Mouse (Mus musculus): Measurements from ENCODE around the gene Frmd8. TPM values are rescaled to one million over a fixed set of nuclear protein-coding genes. Genes with fewer than 3 reads are reported as not detected.

Gene Frmd8
- polyA plus RNA-seq (2015; fragmentation: Nextera tagmentation; extraction: Ambion mirVana): 16.8 and 19.0 TPM in 2 replicates

DNA sequence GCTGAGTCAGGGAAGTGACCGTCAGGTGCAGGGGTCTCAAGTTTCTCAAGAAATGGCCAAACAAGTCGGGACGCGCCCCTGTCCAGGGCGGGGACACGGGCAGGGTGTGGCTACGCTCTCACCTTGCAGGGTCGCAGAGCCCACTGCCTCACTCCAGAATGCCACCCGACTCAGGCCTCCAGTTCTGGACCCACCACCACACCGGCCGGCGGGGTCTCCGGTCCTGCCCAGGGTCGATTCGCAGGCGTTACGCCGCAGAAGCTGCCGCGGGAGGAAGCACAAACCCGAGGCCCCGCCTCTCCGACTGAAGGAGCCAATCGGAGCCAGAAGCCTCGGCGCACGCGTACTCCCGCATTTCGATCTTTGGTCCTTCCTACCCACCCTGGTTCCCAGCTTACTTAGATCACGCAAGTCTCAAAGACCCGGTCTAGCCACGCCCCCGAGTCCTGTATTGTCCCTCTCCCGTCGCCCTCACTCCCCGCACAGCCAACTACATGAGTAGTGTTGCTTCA, at the start of gene Frmd8:
TSS of gene Frmd8 (minus strand) at position 306 of the 512 bp plus-strand sequence.
- Histone ChIP-seq H3K4me2 (replicated peaks) (peak within 1 kb of the TSS; percentile 78), H3K4me1 (replicated peaks) (peaks cover 37% of the 10 kb centered on the region), H3K27ac (peak within 1 kb of the TSS; percentile 63), H3K27me3 (no peaks in the 10 kb centered on the region), H3K9me3 (no peaks in the 10 kb centered on the region), H3K9ac (replicated peaks) (peak within 1 kb of the TSS; percentile 88), H3K4me3 (replicated peaks) (peak within 1 kb of the TSS; percentile 77), H3K36me3 (peaks cover 18% of the 10 kb centered on the region; the same call in 1 of the 2 replicates)
- ATAC-seq: peak; percentile 91
- WGBS: under 1% methylated on average over 37 of the region's 37 CpGs

DNA sequence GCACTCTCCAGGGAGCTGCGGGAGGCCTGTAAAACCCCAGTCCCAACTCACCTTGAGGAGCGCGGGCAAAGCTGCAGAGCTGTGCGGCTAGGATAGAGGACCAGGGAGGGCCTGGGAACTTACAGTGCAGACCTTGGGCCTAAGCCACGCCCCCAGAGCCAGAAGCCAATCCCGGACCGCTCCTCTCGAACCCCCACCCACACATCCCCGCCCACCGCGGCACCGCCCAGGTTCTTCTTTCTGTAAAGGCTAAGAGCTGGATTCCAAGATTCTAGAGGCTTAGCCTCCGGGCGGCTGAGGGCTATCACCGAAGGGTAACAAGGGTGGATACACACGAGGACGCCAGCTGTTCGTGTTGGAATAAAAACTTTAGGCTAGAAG, 49.6 kb upstream of the Frmd8 start, which contains the start of gene Cdc42ep2:
TSS of gene Cdc42ep2 (minus strand) at position 104 of the 381 bp plus-strand sequence.
- Histone ChIP-seq H3K36me3 (no peaks in the 10 kb centered on the region), H3K4me3 (replicated peaks) (peak within 1 kb of the TSS; percentile 67), H3K27ac (peak within 1 kb of the TSS; percentile 76), H3K27me3 (peaks cover 14% of the 10 kb centered on the region), H3K4me1 (replicated peaks) (peaks cover 25% of the 10 kb centered on the region), H3K4me2 (replicated peaks) (peak within 1 kb of the TSS; percentile 96), H3K9ac (replicated peaks) (peak within 1 kb of the TSS; percentile 75), H3K9me3 (no peaks in the 10 kb centered on the region)
- under 1% methylated on average over 18 of the region's 18 CpGs for WGBS
- ATAC-seq: peak; percentile 92

- peak overlapping the region; percentile 76 for H3K27ac ChIP-seq
- H3K36me3 ChIP-seq: no peaks in the 10 kb centered on the region
- under 1% methylated on average over 38 of the region's 38 CpGs for WGBS
- peaks cover 14% of the 10 kb centered on the region for H3K27me3 ChIP-seq
- H3K4me1 ChIP-seq (replicated peaks): peaks cover 25% of the 10 kb centered on the region
- peak; percentile 86 for ATAC-seq
- H3K9me3 ChIP-seq: no peaks in the 10 kb centered on the region
- H3K4me2 ChIP-seq (replicated peaks): peak overlapping the region; percentile 96
- peak overlapping the region; percentile 67 for H3K4me3 ChIP-seq (replicated peaks)
- H3K9ac ChIP-seq (replicated peaks): peak overlapping the region; percentile 75
Observed at GRCm38 (mm10) chr19:5923990-5924712, 49.1 kb upstream of the Frmd8 start.

DNA sequence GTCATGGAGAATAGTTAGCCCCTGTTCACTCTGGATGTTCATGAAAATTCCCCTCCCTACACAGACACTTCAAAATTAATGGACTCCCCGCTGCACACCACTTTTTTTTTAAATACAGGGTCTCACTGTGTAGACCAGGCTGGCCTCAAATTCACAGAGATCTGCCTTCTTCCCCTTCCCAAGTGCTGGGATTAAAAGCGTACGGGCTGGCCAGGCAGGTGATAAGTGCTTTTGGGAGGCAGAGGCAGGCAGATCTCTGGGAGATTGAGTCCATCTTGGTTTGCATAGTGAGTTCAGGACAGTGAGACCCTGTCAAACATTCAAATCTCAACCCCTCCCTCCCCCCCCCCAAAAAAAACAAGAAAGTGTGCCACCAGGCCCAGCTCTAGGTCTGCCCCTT, 47.9 kb upstream of the Frmd8 start:
- H3K4me2 ChIP-seq (replicated peaks): no peak overlapping the region
- no peak overlapping the region for H3K4me3 ChIP-seq (replicated peaks)
- 92% methylated on average over 3 of the region's 3 CpGs for WGBS
- peaks cover 5% of the 10 kb centered on the region for H3K36me3 ChIP-seq
- no peak overlapping the region; the same call in 1 of the 2 replicates for H3K9ac ChIP-seq (replicated peaks)
- H3K4me1 ChIP-seq (replicated peaks): peaks cover 25% of the 10 kb centered on the region
- H3K27ac ChIP-seq: no peak overlapping the region
- H3K9me3 ChIP-seq: no peaks in the 10 kb centered on the region
- peaks cover 14% of the 10 kb centered on the region for H3K27me3 ChIP-seq
- ATAC-seq: no peak

DNA sequence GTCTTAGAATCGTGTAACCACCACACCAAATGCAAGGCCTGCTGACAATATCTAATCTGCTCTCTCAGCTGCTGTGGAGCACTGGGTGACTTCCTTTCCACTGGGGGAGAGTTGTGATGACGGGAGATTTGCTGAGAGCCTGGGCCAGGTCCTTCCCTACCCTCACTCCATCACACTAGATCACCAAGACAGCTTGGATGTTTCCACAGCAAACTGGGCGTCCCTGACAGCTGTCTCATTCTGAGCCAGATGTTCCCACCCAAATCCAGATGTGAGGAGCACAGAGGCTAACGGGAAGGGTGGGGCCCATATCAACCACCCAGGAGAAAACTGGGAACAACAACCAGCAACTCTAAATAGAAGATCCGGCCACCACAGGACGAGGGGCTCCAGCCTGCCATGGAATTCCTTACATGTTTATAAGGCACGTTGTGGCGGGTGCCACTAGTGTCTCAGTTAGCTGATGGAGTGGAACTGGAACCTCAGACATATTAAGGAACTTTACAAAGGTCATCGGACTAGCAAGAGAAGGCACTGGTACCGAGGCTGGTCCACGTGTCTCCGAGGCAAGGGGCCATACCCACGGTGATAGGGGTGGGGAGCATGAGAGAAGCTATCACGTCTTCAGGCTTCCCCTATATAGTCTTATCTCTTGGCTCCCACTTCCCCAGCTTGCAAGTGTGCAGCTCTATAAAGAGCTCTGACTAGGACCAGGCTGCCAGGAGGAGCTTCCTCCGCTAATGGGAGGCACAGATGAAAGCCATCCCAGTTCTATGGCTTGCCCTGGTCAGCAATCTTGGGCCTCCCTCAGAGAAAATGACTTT, 47.3 kb upstream of the Frmd8 start:
- Histone ChIP-seq H3K4me2 (replicated peaks) (peak overlapping the region; percentile 11), H3K9ac (replicated peaks) (peak overlapping the region; percentile 58; the same call in 1 of the 2 replicates), H3K4me1 (replicated peaks) (peaks cover 25% of the 10 kb centered on the region), H3K27me3 (peaks cover 14% of the 10 kb centered on the region), H3K4me3 (replicated peaks) (no peak overlapping the region), H3K36me3 (peaks cover 12% of the 10 kb centered on the region), H3K9me3 (no peaks in the 10 kb centered on the region), H3K27ac (no peak overlapping the region)
- no peak for ATAC-seq
- WGBS: 83% methylated on average over 15 of the region's 15 CpGs

DNA sequence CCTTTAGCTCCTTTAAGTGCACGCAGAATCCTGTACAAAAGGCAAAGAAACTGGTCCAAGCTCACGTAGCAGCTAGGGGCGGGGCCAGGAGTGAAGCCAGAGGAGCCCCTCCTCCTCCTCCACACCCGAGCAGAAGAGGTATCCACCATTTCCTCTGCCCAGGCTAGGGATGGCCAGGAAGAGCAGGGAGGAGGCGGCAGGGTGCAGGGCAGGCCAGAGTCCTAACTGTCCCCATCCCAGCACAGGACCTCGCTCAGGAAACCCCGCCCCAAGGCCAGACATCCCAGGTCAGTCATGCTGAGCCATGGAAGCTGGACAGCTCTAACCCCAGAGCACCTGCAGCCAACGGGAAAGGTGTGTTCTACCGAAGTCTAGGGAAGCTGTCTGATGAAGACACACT, 46.6 kb upstream of the Frmd8 start:
- Histone ChIP-seq H3K9me3 (no peaks in the 10 kb centered on the region), H3K4me2 (replicated peaks) (peak overlapping the region; percentile 11), H3K27me3 (peaks cover 14% of the 10 kb centered on the region), H3K4me1 (replicated peaks) (peaks cover 25% of the 10 kb centered on the region), H3K36me3 (peaks cover 17% of the 10 kb centered on the region), H3K4me3 (replicated peaks) (no peak overlapping the region), H3K27ac (no peak overlapping the region), H3K9ac (replicated peaks) (peak overlapping the region; percentile 58; the same call in 1 of the 2 replicates)
- ATAC-seq: no peak
- WGBS: 21% methylated on average over 9 of the region's 9 CpGs

DNA sequence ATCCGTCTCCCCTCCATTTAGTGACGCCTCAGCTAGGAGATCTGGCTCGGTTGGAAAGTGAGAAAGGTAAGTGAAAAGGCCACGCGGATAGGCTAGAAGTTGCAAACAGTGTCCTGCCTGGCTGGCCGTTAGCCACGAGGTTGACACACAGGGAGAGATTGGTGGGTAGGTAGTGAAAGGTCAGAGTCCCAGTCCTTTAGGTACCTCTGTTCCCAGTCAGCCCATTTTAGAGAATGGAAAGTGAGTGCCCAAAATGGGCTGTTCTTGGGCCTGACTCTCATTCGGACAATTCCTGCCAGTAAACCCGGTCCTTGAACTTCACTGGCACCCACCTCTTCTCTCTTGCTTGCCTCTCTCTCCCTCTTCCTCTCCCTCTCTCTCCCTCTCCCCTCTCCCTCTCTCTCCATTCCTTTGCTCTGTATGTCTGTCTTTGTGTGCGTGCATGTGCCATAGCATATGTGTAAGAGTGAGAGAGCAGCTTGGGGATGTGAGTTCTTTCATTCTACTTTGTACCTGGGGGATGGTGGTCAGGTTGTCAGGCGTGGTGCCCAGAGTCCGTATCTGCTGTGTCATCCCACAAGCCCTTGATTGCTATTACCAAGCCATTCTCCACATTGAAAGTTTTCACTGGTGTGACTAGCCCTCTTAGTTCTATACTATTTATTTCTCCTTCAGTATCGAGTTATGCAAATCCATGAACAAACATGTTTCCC, 38.1 kb upstream of the Frmd8 start, which contains the start of gene Dpf2:
TSS of gene Dpf2 (minus strand) at position 4 of the 713 bp plus-strand sequence.
- no peak; the same call in 1 of the 2 replicates for ATAC-seq
- H3K9me3 ChIP-seq: no peaks in the 10 kb centered on the region

DNA sequence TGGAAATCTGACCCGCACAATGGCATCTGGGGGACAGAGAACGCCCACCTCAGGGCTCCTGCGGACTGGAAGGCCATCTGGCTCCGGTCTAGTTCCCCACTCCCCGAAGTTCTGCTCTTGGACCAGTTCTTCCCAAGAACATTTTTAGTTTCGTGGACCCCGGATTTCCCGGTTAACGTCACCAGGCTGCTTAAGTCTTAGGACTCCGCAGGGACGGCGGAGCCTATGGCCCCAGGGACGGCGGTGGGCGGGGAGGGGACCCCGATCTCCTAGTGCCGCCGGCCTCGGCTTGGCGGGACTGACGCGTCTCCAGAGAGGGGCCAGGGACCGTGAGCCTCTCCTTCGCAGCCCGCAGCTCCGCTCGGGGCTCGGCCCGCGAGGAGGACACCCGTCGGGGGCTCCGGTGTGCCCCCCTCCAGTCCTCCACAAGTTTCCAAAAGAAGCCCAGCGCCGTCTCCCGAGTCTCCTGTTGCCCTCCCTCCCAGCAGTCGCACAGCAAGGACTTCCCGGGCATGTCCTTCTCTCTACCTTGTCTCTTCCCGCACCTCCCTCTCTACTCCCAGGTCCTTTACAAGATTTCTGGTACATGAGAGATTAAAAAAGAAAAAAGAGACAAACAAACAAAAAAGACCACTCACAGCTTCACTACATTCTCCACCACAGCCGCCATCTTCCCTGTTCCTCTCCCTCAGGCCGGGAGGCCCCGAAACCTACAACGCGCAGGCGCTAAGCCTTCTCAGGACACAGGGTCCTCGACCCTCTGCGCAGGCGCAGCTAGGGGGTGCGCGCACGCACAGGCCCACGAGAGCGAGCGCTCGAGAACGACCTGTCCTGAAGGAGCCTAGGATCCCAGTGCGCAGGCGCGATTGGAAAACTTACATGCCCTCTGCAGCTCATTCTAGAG, 37.3 kb upstream of the Frmd8 start:
- H3K4me1 ChIP-seq (replicated peaks): peaks cover 34% of the 10 kb centered on the region
- H3K27me3 ChIP-seq: no peaks in the 10 kb centered on the region
- H3K36me3 ChIP-seq: peaks cover 6% of the 10 kb centered on the region
- peak; percentile 94 for ATAC-seq
- peak overlapping the region; percentile 75 for H3K27ac ChIP-seq
- WGBS: under 1% methylated on average over 59 of the region's 59 CpGs
- H3K4me2 ChIP-seq (replicated peaks): peak overlapping the region; percentile 79
- H3K4me3 ChIP-seq (replicated peaks): peak overlapping the region; percentile 97
- H3K9ac ChIP-seq (replicated peaks): peak overlapping the region; percentile 97
- no peaks in the 10 kb centered on the region for H3K9me3 ChIP-seq

More for the DNA sequence above, 38.1 kb upstream of the Frmd8 start, which contains the start of gene Dpf2:
- Histone ChIP-seq H3K27ac (peak within 1 kb of the TSS; percentile 75), H3K36me3 (peaks cover 14% of the 10 kb centered on the region), H3K9ac (replicated peaks) (peak within 1 kb of the TSS; percentile 97), H3K4me3 (replicated peaks) (peak within 1 kb of the TSS; percentile 97), H3K27me3 (no peaks in the 10 kb centered on the region), H3K4me1 (replicated peaks) (peaks cover 34% of the 10 kb centered on the region), H3K4me2 (replicated peaks) (peak within 1 kb of the TSS; percentile 79)
- 22% methylated on average over 13 of the region's 13 CpGs for WGBS

DNA sequence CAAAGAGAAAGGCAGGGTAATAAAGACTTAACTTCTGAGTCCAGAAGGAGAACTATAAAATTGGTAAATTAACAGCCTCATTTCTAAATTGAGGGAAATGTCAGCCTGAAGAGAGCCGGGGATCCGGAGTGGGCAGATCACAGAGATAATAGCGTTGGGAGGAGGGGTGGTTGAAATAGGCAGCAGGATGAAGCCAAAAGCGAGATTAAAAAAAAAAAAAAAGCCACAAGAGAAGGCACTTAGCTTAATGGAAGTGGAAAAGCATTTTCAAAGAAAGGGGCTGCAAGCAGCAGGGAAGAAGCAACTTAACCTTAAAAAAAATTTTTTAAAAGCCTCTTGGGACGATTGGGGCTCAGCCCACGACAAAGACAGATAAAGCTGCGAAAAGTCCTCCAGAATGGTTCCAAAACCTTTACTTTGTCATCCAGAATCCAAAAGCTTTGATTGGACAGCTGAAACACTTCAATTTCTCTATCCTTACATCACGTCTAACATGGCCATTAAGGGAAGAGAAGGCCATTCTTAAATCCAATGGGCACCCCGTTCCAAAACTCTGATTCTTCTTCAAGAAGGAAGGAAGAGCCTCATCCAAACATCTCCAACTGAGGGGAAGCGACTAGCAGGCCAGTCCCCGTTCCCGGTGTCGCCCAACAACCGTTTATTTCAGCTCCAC, 36.5 kb upstream of the Frmd8 start:
- H3K9ac ChIP-seq (replicated peaks): peak overlapping the region; percentile 97
- peak overlapping the region; percentile 75 for H3K27ac ChIP-seq
- H3K4me1 ChIP-seq (replicated peaks): peaks cover 34% of the 10 kb centered on the region
- H3K9me3 ChIP-seq: no peaks in the 10 kb centered on the region
- 6% methylated on average over 14 of the region's 14 CpGs for WGBS
- no peak for ATAC-seq
- peak overlapping the region; percentile 79 for H3K4me2 ChIP-seq (replicated peaks)
- no peaks in the 10 kb centered on the region for H3K27me3 ChIP-seq
- H3K4me3 ChIP-seq (replicated peaks): peak overlapping the region; percentile 97
- peaks cover 6% of the 10 kb centered on the region for H3K36me3 ChIP-seq

GRCm38 (mm10) chr19:5910221-5910620, 35.1 kb upstream of the Frmd8 start:
- no peak for ATAC-seq
- WGBS: 38% methylated on average over 6 of the region's 6 CpGs
- H3K36me3 ChIP-seq: peaks cover 20% of the 10 kb centered on the region

More at GRCm38 (mm10) chr19:5910221-5910620, 35.1 kb upstream of the Frmd8 start:
- peak overlapping the region; percentile 97 for H3K4me3 ChIP-seq (replicated peaks)
- peak overlapping the region; percentile 76 for H3K27ac ChIP-seq
- H3K4me1 ChIP-seq (replicated peaks): peaks cover 34% of the 10 kb centered on the region
- no peaks in the 10 kb centered on the region for H3K9me3 ChIP-seq
- H3K9ac ChIP-seq (replicated peaks): peak overlapping the region; percentile 97
- H3K4me2 ChIP-seq (replicated peaks): peak overlapping the region; percentile 79
- no peaks in the 10 kb centered on the region for H3K27me3 ChIP-seq
